Mouse (Mus musculus): ENCODE measurements around the gene Pde2a. TPM values are rescaled to one million over a fixed set of nuclear protein-coding genes. Genes with fewer than 3 reads are reported as not detected.
A peak's percentile ranks its signal among the peaks of the same experiment; 100 is the strongest.

Gene Pde2a
- total and polyA plus RNA-seq, 3 experiments = 0.11 to 0.62 TPM; not detected in 1

GRCm38 (mm10) chr7:101541132-101541531 lies 119.6 kb downstream of the Pde2a start:
- no peak overlapping the region for H3K27ac ChIP-seq (ENCODE audit: control insufficient read depth, low read depth, low read length)
- no peak overlapping the region for H3K4me3 ChIP-seq (ENCODE audit: control insufficient read depth in 1 of 2, insufficient read depth in 1 of 2, low read depth in 2 of 2, low read length in 2 of 2)
- H3K9ac ChIP-seq (ENCODE audit: control insufficient read depth, low read depth, low read length, poor library complexity, severe bottlenecking) = no peak overlapping the region
- no peaks in the 10 kb centered on the region for H3K36me3 ChIP-seq (ENCODE audit: control insufficient read depth in 1 of 2, insufficient read depth in 2 of 2, low read length in 2 of 2)
- peaks cover 0 to 4% of the 10 kb centered on the region in 2 experiments; a peak in 1 of 4 replicates for H3K4me1 ChIP-seq (ENCODE audit: control insufficient read depth in 1 of 2, insufficient read depth in 2 of 2, low read length in 2 of 2)
- peaks cover 6% of the 10 kb centered on the region in 2 experiments for H3K27me3 ChIP-seq (ENCODE audit: control insufficient read depth in 1 of 2, insufficient read depth in 2 of 2, low read length in 2 of 2)
- H3K79me2 ChIP-seq (ENCODE audit: control insufficient read depth, insufficient read depth, low read length, poor library complexity) = no peaks in the 10 kb centered on the region
- no peak for TF ChIP-seq JUND (IDR thresholded peaks at IDR 0.05; ENCODE audit: low read depth, low read length)
- TF ChIP-seq TAL1 (IDR thresholded peaks at IDR 0.05; ENCODE audit: low read length) = no peak
- peak; percentile 84 for TF ChIP-seq SMC3 (IDR thresholded peaks at IDR 0.05; ENCODE audit: low read depth, low read length)
- TF ChIP-seq RAD21 (IDR thresholded peaks at IDR 0.05; ENCODE audit: low read depth, low read length) = peak; percentile 54
- TF ChIP-seq ZC3H11A (IDR thresholded peaks at IDR 0.05; ENCODE audit: low read depth, low read length) = peak; percentile 40
- TF ChIP-seq CTCF (IDR thresholded peaks at IDR 0.05 in 2 of 3, conservative IDR thresholded peaks at IDR 0.05 in 1 of 3; ENCODE audit: control insufficient read depth in 1 of 3, insufficient read depth in 1 of 3, low read depth in 2 of 3, low read length in 3 of 3, poor library complexity in 1 of 3, severe bottlenecking in 1 of 3) = peak; percentile 48 to 83 (median 73)
- peak; percentile 69 for DNase-seq (ENCODE audit: low read depth, low spot score)
- H3K9me3 ChIP-seq (replicated peaks; ENCODE audit: insufficient read depth, low read length) = no peaks in the 10 kb centered on the region

- Histone ChIP-seq H3K4me3 (ENCODE audit: control insufficient read depth in 1 of 2, insufficient read depth in 1 of 2, low read depth in 2 of 2, low read length in 2 of 2) (no peak overlapping the region), H3K4me1 (ENCODE audit: control insufficient read depth in 1 of 2, insufficient read depth in 2 of 2, low read length in 2 of 2) (peaks cover 0 to 4% of the 10 kb centered on the region in 2 experiments; a peak in 1 of 4 replicates), H3K79me2 (ENCODE audit: control insufficient read depth, insufficient read depth, low read length, poor library complexity) (no peaks in the 10 kb centered on the region), H3K27ac (ENCODE audit: control insufficient read depth, low read depth, low read length) (no peak overlapping the region), H3K27me3 (ENCODE audit: control insufficient read depth in 1 of 2, insufficient read depth in 2 of 2, low read length in 2 of 2) (peaks cover 6 to 7% of the 10 kb centered on the region in 2 experiments), H3K9ac (ENCODE audit: control insufficient read depth, low read depth, low read length, poor library complexity, severe bottlenecking) (no peak overlapping the region), H3K9me3 (replicated peaks; ENCODE audit: insufficient read depth, low read length) (no peaks in the 10 kb centered on the region), H3K36me3 (ENCODE audit: control insufficient read depth in 1 of 2, insufficient read depth in 2 of 2, low read length in 2 of 2) (no peaks in the 10 kb centered on the region)
- no peak for TF ChIP-seq TAL1 (IDR thresholded peaks at IDR 0.05; ENCODE audit: low read length)
- TF ChIP-seq JUND (IDR thresholded peaks at IDR 0.05; ENCODE audit: low read depth, low read length) = no peak
- TF ChIP-seq USF1 (IDR thresholded peaks at IDR 0.05; ENCODE audit: low read depth, low read length) = no peak
- no peak for TF ChIP-seq TCF12 (IDR thresholded peaks at IDR 0.05; ENCODE audit: low read depth, low read length)
- no peak for TF ChIP-seq EP300 (IDR thresholded peaks at IDR 0.05; ENCODE audit: low read depth in 1 of 2, low read length in 2 of 2)
- TF ChIP-seq BHLHE40 (IDR thresholded peaks at IDR 0.05; ENCODE audit: borderline replicate concordance, low read depth, low read length) = no peak
- no peak for TF ChIP-seq MAX (IDR thresholded peaks at IDR 0.05; ENCODE audit: low read length)
- TF ChIP-seq USF2 (IDR thresholded peaks at IDR 0.05; ENCODE audit: borderline replicate concordance in 1 of 2, insufficient read depth in 1 of 2, low read depth in 1 of 2, low read length in 2 of 2) = no peak
- no peak for TF ChIP-seq MXI1 (IDR thresholded peaks at IDR 0.05; ENCODE audit: low read depth, low read length)
- TF ChIP-seq MYC (IDR thresholded peaks at IDR 0.05; ENCODE audit: low read depth, low read length) = no peak
- no peak for TF ChIP-seq RCOR1 (IDR thresholded peaks at IDR 0.05; ENCODE audit: low read depth, low read length)
- no peak for TF ChIP-seq ELF1 (IDR thresholded peaks at IDR 0.05; ENCODE audit: low read depth, low read length)
- no peak for TF ChIP-seq NRF1 (IDR thresholded peaks at IDR 0.05; ENCODE audit: insufficient read depth, low read depth, low read length, poor library complexity, severe bottlenecking)
- TF ChIP-seq SMC3 (IDR thresholded peaks at IDR 0.05; ENCODE audit: low read depth, low read length) = no peak
- no peak for DNase-seq (ENCODE audit: low read depth, low spot score)
Measured at GRCm38 (mm10) chr7:101541734-101542133, 120.2 kb downstream of the Pde2a start.

Data from MEL (cell line).